Mouse (Mus musculus) urinary bladder, adult 18-20 months (tissue): Measurements from ENCODE around the gene Arhgap15.

Source experiments
- DNase-seq, 2 experiments: peaks; one replicate each; pipeline ENCODE4 v3.0.0; 2022; ENCODE audit warnings: low spot score in 2 of 2, mixed read lengths in 2 of 2

Arhgap15 gene

DNA sequence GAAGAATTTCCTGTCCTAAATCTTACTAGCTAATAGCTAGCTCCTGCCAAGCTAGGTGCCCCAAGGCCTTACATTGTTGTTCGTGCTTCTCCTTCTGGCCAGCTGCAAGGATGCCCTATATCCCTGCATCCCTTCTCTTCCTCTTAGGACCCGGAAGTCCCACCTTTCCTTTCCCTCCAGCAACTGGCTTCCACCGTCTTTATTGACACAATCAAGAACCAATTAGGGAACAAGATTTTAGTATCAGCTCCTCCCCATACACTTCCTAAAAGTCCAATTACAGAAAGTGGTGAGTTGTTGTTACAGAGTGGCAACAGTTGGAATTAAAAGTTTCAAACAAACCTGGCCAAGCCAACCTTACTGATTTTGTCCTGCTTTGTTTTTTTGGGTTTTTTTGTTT is 183.1 kb downstream of the Arhgap15 start:
- no peak for DNase-seq

DNA sequence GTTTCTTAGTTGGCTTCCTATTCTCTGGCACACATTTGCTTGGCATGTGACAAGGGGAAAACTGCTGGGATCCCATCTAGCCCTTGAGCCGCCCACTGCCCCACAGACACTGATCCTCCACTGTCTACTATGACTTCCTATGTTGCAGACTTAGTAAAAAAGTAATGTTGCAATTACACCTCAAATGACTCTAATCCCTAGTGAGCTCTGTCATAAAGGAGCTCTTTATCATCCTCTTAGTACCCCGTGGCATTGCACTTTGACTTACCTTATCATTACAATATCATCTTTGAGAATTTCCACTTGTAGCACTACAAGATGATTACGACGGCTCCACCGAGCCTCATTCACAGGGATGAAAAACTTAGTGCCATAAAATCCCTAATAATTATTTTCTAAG is 190.6 kb downstream of the Arhgap15 start:
- DNase-seq: no peak

- DNase-seq: no peak
Measured at GRCm38 (mm10) chr2:43945679-43946078, 197.1 kb downstream of the Arhgap15 start.

GRCm38 (mm10) chr2:43949775-43950492 is 201.3 kb downstream of the Arhgap15 start:
- no peak for DNase-seq

DNA sequence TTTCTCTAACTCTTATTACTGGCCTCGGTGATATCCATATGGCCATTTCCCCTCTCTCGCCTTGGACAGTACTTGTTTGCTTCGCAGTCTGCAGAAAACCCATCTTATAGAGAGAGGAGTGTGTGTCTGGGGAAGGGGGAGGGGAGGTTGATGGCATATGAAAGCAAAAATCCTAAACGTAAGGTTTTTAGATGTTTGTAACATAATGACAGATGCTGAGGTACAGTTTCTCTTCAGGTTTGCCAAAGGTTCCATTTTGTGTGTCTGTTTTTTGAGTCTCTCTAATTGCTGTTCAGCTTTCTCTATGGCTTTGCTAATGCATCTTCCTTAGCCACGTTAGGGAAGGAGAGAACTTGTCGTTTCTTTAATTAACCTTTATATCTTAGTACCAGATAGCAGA is 202.1 kb downstream of the Arhgap15 start:
- DNase-seq: no peak

- DNase-seq: no peak
Measured at GRCm38 (mm10) chr2:43959189-43959588, 210.6 kb downstream of the Arhgap15 start.

- DNase-seq: no peak
Measured at GRCm38 (mm10) chr2:43962466-43962865, 213.8 kb downstream of the Arhgap15 start.

- no peak for DNase-seq
Measured at GRCm38 (mm10) chr2:43968581-43968980, 220.0 kb downstream of the Arhgap15 start.

- no peak for DNase-seq
Measured at GRCm38 (mm10) chr2:43977732-43978131, 229.1 kb downstream of the Arhgap15 start.

DNA sequence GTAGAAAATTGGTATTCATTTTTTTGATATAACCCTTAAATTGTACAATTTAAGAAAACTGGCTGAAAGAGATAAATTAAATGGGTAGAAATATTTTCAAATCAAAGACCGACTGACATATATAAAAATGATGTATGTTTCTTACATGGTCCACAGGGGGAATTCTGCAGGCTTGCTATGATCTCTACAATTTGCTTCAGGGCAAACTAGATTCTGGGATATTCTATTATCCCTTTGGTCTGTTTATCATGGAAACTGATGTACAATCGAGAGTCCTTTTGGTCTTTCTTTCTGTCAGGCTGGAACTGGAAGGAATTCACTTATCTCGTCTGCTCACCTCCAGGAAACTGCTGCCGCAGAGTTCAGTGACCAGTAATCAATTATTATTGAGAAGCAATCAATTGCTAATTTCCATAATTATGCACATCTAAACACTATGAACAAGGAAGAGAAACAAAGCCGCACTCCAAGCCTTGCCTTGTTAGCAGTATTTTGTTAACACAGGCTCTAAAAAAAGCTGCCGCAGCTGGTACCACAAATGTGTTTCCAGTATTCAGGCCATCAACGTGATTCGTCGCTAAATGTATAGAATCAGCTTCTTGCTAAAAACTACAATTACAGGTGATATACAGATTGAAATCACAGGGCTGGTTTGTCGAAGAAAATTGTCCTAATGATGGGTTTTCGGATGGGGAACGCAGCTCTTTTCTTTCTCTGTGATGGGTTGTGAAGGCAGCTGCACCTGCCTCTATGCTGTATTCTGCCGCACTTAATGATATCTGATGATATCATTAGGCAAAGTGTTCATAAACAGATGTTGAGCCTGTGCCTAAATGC is 229.8 kb downstream of the Arhgap15 start:
- DNase-seq: no peak

GRCm38 (mm10) chr2:43986066-43986465 is 237.4 kb downstream of the Arhgap15 start:
- no peak for DNase-seq

DNA sequence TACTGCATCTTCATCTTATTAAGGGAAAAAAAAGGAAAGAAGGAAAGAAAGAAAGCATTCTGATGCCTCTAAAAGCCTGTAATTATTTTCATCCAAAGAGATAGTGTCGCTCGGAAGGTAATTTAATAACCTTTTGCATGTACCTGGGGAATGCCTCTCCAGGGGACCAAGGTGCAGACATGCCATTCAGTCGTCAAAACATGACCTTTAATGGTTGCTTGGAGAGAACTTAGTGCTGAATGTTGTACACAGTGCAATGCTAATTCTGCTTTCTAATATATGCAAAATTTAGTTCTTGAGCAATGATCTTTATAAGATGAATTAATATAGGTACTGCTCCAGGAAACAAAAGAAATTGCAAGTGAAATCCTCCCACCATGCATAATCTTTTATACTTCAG is 239.3 kb downstream of the Arhgap15 start:
- no peak for DNase-seq

GRCm38 (mm10) chr2:43989850-43990249 is 241.2 kb downstream of the Arhgap15 start:
- no peak for DNase-seq

GRCm38 (mm10) chr2:43992510-43992909 is 243.9 kb downstream of the Arhgap15 start:
- DNase-seq: no peak

DNA sequence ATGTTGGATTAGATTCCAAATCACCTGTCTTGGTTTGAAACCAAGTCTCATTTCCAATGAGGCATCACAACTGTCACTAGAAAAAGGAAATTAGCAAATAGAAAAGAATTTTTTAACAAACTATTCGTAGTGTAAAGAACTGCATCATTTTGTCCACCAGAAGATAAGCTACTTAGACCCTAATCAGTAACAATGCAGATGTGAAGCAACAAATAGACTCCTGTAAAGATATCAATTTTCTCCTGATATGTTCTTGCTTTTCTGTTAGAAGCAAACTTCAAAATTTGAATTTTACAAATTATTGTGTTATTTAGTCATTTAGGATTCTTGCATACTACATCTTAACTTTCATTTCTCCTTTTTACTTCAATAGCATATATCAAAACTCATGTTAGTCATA is 253.8 kb downstream of the Arhgap15 start:
- DNase-seq: no peak

GRCm38 (mm10) chr2:44010249-44010648 is 261.6 kb downstream of the Arhgap15 start:
- no peak for DNase-seq

DNA sequence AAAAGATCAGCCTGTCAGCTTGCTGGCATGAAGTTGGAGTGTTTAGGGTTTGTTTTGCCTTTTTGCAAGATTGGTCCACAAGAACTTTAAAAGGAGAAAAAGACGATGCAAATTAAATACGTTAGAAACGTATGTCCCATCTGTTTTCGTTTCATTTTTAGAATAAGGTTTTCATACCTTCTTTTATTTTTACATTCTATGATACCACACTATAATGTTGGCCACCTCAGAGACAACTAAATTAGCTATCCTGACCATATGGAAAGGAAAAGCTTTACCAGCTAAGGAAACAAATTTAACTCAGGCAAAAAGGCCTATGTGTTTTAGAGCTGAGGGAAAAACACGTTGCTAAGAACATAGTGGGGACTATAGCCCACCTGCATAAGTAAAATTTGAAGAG is 264.8 kb downstream of the Arhgap15 start:
- DNase-seq: no peak

- DNase-seq: no peak
Measured at GRCm38 (mm10) chr2:44016720-44017119, 268.1 kb downstream of the Arhgap15 start.

- DNase-seq: no peak
Measured at GRCm38 (mm10) chr2:44017405-44018026, 268.9 kb downstream of the Arhgap15 start.

DNA sequence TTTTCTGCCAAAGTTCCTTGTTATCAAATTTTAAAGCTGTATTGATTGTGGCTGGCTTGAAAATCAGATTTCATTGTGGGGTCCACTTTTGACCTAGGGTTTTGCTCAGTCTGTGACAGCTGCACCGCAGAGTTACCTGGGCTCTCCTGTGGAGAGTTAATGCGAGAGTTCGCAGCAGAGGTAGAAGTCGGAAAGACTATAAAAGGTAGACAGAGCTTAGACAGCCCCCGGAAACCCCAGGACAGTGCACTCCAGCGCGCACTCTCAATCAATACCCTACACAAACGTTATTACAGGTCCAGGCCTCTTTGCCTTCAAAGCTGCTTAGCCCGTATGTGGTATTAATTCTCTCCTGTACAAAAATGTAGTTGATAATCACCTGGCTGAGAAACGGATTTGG is 269.4 kb downstream of the Arhgap15 start:
- no peak for DNase-seq

DNA sequence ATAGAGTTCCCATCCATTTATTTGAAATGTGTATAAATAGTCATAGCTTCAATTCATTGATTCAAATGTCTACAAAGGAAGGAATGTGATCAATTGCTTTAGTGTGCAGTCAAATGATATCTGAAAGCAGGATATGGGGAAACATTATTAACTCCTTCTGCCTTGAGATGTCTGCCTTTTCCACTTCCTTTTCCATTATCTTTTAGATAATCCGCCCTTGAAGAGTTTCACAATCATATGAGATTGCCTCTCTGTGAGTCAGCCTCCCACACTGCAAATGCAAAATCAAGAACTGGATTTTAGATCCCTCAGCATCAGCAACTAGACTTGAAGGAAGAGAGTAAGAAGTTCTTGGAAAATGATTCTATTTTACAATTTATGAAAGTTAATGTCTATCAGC is 276.1 kb downstream of the Arhgap15 start:
- no peak for DNase-seq

DNA sequence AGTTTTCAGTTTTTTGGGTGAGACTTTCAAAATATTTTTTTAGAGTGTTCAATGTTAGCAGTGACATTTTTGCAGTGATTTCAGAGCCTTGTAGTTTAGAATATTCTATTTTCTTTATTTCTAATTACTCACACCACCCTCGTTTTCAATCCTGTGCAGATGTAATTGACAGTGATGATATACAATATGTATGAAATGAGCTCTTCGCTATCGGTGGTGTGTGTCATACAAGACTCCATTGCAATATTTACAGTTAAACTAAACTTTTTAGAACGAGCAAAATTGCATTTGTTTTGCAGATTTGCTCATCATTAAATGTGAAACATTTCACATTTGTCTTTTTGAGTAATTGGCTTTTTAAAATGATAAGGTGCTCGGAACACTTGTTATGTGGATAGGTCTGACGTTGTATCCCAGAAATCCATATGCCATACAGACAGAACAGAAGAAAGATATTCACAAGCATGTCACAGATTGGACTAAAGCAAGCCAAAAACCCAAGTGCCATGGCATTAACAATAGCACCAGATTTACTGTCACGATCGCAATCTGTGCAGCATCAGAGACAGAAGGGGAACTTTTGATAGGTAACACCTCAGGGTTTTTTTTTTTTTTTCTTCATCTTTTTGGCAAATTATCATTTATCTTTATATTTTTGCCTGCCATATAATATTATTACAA is 280.6 kb downstream of the Arhgap15 start:
- DNase-seq: no peak
